Mouse (Mus musculus): ENCODE data around the gene Pcsk6. TPM values are rescaled to one million over a fixed set of nuclear protein-coding genes. Genes with fewer than 3 reads are reported as not detected.

Pcsk6 gene
- polyA plus RNA-seq, 1 experiment, result 38.5 TPM

- Histone ChIP-seq H3K9ac (ENCODE audit: low read depth, poor library complexity, severe bottlenecking) (no peak overlapping the region), H3K27me3 (ENCODE audit: control insufficient read depth, insufficient read depth, low read length, poor library complexity, severe bottlenecking) (no peaks in the 10 kb centered on the region), H3K4me3 (ENCODE audit: low read depth, low read length) (no peak overlapping the region), H3K4me1 (ENCODE audit: control insufficient read depth, insufficient read depth, low read length) (no peaks in the 10 kb centered on the region), H3K27ac (ENCODE audit: insufficient read depth, low read length) (no peak overlapping the region), H3K36me3 (ENCODE audit: control insufficient read depth, insufficient read depth, low read length, poor library complexity, severe bottlenecking) (no peaks in the 10 kb centered on the region), H3K9me3 (replicated peaks; ENCODE audit: control insufficient read depth, insufficient read depth, low read length, poor library complexity, severe bottlenecking) (no peaks in the 10 kb centered on the region)
- no peak for TF ChIP-seq POLR2A (IDR thresholded peaks at IDR 0.05; ENCODE audit: insufficient read depth, low read length)
- no peak for TF ChIP-seq EP300 (IDR thresholded peaks at IDR 0.05; ENCODE audit: insufficient read depth, low read depth, low read length)
Observed at GRCm38 (mm10) chr7:65885819-65886218, 24.3 kb downstream of the Pcsk6 start.

- H3K4me3 ChIP-seq (ENCODE audit: low read depth, low read length), result no peak overlapping the region
- TF ChIP-seq POLR2A (IDR thresholded peaks at IDR 0.05; ENCODE audit: insufficient read depth, low read length) (no peak), EP300 (IDR thresholded peaks at IDR 0.05; ENCODE audit: insufficient read depth, low read depth, low read length) (no peak), CTCF (IDR thresholded peaks at IDR 0.05; ENCODE audit: low read depth, low read length) (no peak)
- H3K9me3 ChIP-seq (replicated peaks; ENCODE audit: control insufficient read depth, insufficient read depth, low read length, poor library complexity, severe bottlenecking), result no peaks in the 10 kb centered on the region
- no peak overlapping the region for H3K27ac ChIP-seq (ENCODE audit: insufficient read depth, low read length)
- H3K36me3 ChIP-seq (ENCODE audit: control insufficient read depth, insufficient read depth, low read length, poor library complexity, severe bottlenecking), result no peaks in the 10 kb centered on the region
- no peaks in the 10 kb centered on the region for H3K27me3 ChIP-seq (ENCODE audit: control insufficient read depth, insufficient read depth, low read length, poor library complexity, severe bottlenecking)
- peaks cover 1% of the 10 kb centered on the region for H3K4me1 ChIP-seq (ENCODE audit: control insufficient read depth, insufficient read depth, low read length)
- no peak overlapping the region for H3K9ac ChIP-seq (ENCODE audit: low read depth, poor library complexity, severe bottlenecking)
Observed at GRCm38 (mm10) chr7:65891831-65892230, 30.3 kb downstream of the Pcsk6 start.

GRCm38 (mm10) chr7:65892264-65892828, 30.8 kb downstream of the Pcsk6 start:
- H3K4me3 ChIP-seq (ENCODE audit: low read depth, low read length), result no peak overlapping the region
- peaks cover 1% of the 10 kb centered on the region for H3K4me1 ChIP-seq (ENCODE audit: control insufficient read depth, insufficient read depth, low read length)
- no peak overlapping the region for H3K27ac ChIP-seq (ENCODE audit: insufficient read depth, low read length)
- H3K27me3 ChIP-seq (ENCODE audit: control insufficient read depth, insufficient read depth, low read length, poor library complexity, severe bottlenecking), result no peaks in the 10 kb centered on the region
- no peaks in the 10 kb centered on the region for H3K9me3 ChIP-seq (replicated peaks; ENCODE audit: control insufficient read depth, insufficient read depth, low read length, poor library complexity, severe bottlenecking)
- H3K9ac ChIP-seq (ENCODE audit: low read depth, poor library complexity, severe bottlenecking), result no peak overlapping the region
- TF ChIP-seq EP300 (IDR thresholded peaks at IDR 0.05; ENCODE audit: insufficient read depth, low read depth, low read length), result no peak
- TF ChIP-seq CTCF (IDR thresholded peaks at IDR 0.05; ENCODE audit: low read depth, low read length), result no peak
- no peak for TF ChIP-seq POLR2A (IDR thresholded peaks at IDR 0.05; ENCODE audit: insufficient read depth, low read length)
- H3K36me3 ChIP-seq (ENCODE audit: control insufficient read depth, insufficient read depth, low read length, poor library complexity, severe bottlenecking), result no peaks in the 10 kb centered on the region

- Histone ChIP-seq H3K27me3 (ENCODE audit: control insufficient read depth, insufficient read depth, low read length, poor library complexity, severe bottlenecking) (no peaks in the 10 kb centered on the region), H3K36me3 (ENCODE audit: control insufficient read depth, insufficient read depth, low read length, poor library complexity, severe bottlenecking) (no peaks in the 10 kb centered on the region), H3K4me3 (ENCODE audit: low read depth, low read length) (no peak overlapping the region), H3K9ac (ENCODE audit: low read depth, poor library complexity, severe bottlenecking) (no peak overlapping the region), H3K4me1 (ENCODE audit: control insufficient read depth, insufficient read depth, low read length) (peaks cover 1% of the 10 kb centered on the region), H3K9me3 (replicated peaks; ENCODE audit: control insufficient read depth, insufficient read depth, low read length, poor library complexity, severe bottlenecking) (no peaks in the 10 kb centered on the region), H3K27ac (ENCODE audit: insufficient read depth, low read length) (no peak overlapping the region)
- TF ChIP-seq POLR2A (IDR thresholded peaks at IDR 0.05; ENCODE audit: insufficient read depth, low read length), result no peak
Observed at GRCm38 (mm10) chr7:65893546-65893945, 32.0 kb downstream of the Pcsk6 start.

- no peaks in the 10 kb centered on the region for H3K9me3 ChIP-seq (replicated peaks; ENCODE audit: control insufficient read depth, insufficient read depth, low read length, poor library complexity, severe bottlenecking)
- peak overlapping the region; percentile 43; the same call in 1 of the 2 replicates for H3K27ac ChIP-seq (ENCODE audit: insufficient read depth, low read length)
- H3K4me3 ChIP-seq (ENCODE audit: low read depth, low read length), result no peak overlapping the region
- no peak for TF ChIP-seq POLR2A (IDR thresholded peaks at IDR 0.05; ENCODE audit: insufficient read depth, low read length)
- no peak for TF ChIP-seq EP300 (IDR thresholded peaks at IDR 0.05; ENCODE audit: insufficient read depth, low read depth, low read length)
- TF ChIP-seq CTCF (IDR thresholded peaks at IDR 0.05; ENCODE audit: low read depth, low read length), result no peak
- H3K27me3 ChIP-seq (ENCODE audit: control insufficient read depth, insufficient read depth, low read length, poor library complexity, severe bottlenecking), result no peaks in the 10 kb centered on the region
- no peaks in the 10 kb centered on the region for H3K36me3 ChIP-seq (ENCODE audit: control insufficient read depth, insufficient read depth, low read length, poor library complexity, severe bottlenecking)
- H3K4me1 ChIP-seq (ENCODE audit: control insufficient read depth, insufficient read depth, low read length), result peaks cover 1% of the 10 kb centered on the region
- no peak overlapping the region for H3K9ac ChIP-seq (ENCODE audit: low read depth, poor library complexity, severe bottlenecking)
Observed at GRCm38 (mm10) chr7:65895262-65895661, 33.7 kb downstream of the Pcsk6 start.

GRCm38 (mm10) chr7:65901231-65901630, 39.7 kb downstream of the Pcsk6 start:
- no peak overlapping the region for H3K9ac ChIP-seq (ENCODE audit: low read depth, poor library complexity, severe bottlenecking)
- no peak overlapping the region for H3K27ac ChIP-seq (ENCODE audit: insufficient read depth, low read length)
- no peaks in the 10 kb centered on the region for H3K36me3 ChIP-seq (ENCODE audit: control insufficient read depth, insufficient read depth, low read length, poor library complexity, severe bottlenecking)
- no peak overlapping the region for H3K4me3 ChIP-seq (ENCODE audit: low read depth, low read length)
- TF ChIP-seq EP300 (IDR thresholded peaks at IDR 0.05; ENCODE audit: insufficient read depth, low read depth, low read length) (no peak), CTCF (IDR thresholded peaks at IDR 0.05; ENCODE audit: low read depth, low read length) (no peak)
- no peaks in the 10 kb centered on the region for H3K9me3 ChIP-seq (replicated peaks; ENCODE audit: control insufficient read depth, insufficient read depth, low read length, poor library complexity, severe bottlenecking)
- no peaks in the 10 kb centered on the region for H3K4me1 ChIP-seq (ENCODE audit: control insufficient read depth, insufficient read depth, low read length)
- H3K27me3 ChIP-seq (ENCODE audit: control insufficient read depth, insufficient read depth, low read length, poor library complexity, severe bottlenecking), result no peaks in the 10 kb centered on the region

Data from ES-Bruce4 (cell line).